Mouse (Mus musculus) induced T-regulatory cell, adult 2 months (primary cell): ENCODE measurements at regions not wholly inside any gene's neighbourhood (a gene's known extent, or its start where the extent isn't known, plus 50 kb on each side); places are given as distances from the start of the nearest gene placed in this dataset.
A peak's percentile ranks its signal among the peaks of the same experiment; 100 is the strongest.
"Not testable (repeated sequence)": the region's sequence is repeated elsewhere in the genome, so short reads cannot be mapped to it uniquely, and the experiment has no call there.

Source experiments
- DNase-seq: peaks from one replicate; pipeline ENCODE4 v3.0.0-alpha.2; 2012; ENCODE audit warnings: low read depth

- DNase-seq = not testable (repeated sequence)
These were observed 77.9 kb downstream of the Tcp10c start for GRCm38 (mm10) chr17:13432256-13432655.

- DNase-seq = not testable (repeated sequence)
These were observed 79.8 kb downstream of the Tcp10c start for GRCm38 (mm10) chr17:13434146-13434545.

- DNase-seq = not testable (repeated sequence)
These were observed 84.4 kb downstream of the Tcp10c start for GRCm38 (mm10) chr17:13438790-13439189.

GRCm38 (mm10) chr17:13440708-13441530 lies 86.5 kb downstream of the Tcp10c start:
- not testable (repeated sequence) for DNase-seq

GRCm38 (mm10) chr17:13442229-13442628 lies 87.9 kb downstream of the Tcp10c start:
- not testable (repeated sequence) for DNase-seq

- DNase-seq = not testable (repeated sequence)
These were observed 102.7 kb downstream of the Tcp10c start for GRCm38 (mm10) chr17:13456869-13457600.

GRCm38 (mm10) chr17:13457942-13458341 lies 103.6 kb downstream of the Tcp10c start:
- DNase-seq = not testable (repeated sequence)

- DNase-seq = not testable (repeated sequence)
These were observed 104.4 kb downstream of the Tcp10c start for GRCm38 (mm10) chr17:13458814-13459213.

- not testable (repeated sequence) for DNase-seq
These were observed 108.3 kb downstream of the Tcp10c start for GRCm38 (mm10) chr17:13462663-13463062.

GRCm38 (mm10) chr17:13465822-13466221 lies 111.5 kb downstream of the Tcp10c start:
- DNase-seq = not testable (repeated sequence)

- not testable (repeated sequence) for DNase-seq
These were observed 115.6 kb downstream of the Tcp10c start for GRCm38 (mm10) chr17:13469867-13470380.

GRCm38 (mm10) chr17:13472460-13473062 lies 118.2 kb downstream of the Tcp10c start:
- DNase-seq = peak; percentile 70

GRCm38 (mm10) chr17:13474310-13475094 lies 120.1 kb downstream of the Tcp10c start:
- DNase-seq = no peak

- DNase-seq = no peak
These were observed 124.6 kb downstream of the Tcp10c start for GRCm38 (mm10) chr17:13478866-13479571.

- DNase-seq = peak; percentile 24
These were observed 125.2 kb downstream of the Tcp10c start for GRCm38 (mm10) chr17:13479572-13480063.

GRCm38 (mm10) chr17:13481445-13482085 lies 127.2 kb downstream of the Tcp10c start:
- DNase-seq = no peak

- no peak for DNase-seq
These were observed 127.8 kb downstream of the Tcp10c start for GRCm38 (mm10) chr17:13482136-13482535.

- no peak for DNase-seq
These were observed 133.2 kb downstream of the Tcp10c start for GRCm38 (mm10) chr17:13487291-13488215.
